Mouse (Mus musculus): ENCODE results near the gene 2310022A10Rik.

- TF ChIP-seq USF1 (IDR thresholded peaks at IDR 0.05; ENCODE audit: low read depth, low read length) (no peak), EP300 (IDR thresholded peaks at IDR 0.05; ENCODE audit: low read length) (no peak), CTCF (conservative IDR thresholded peaks at IDR 0.05 in 1 of 2, IDR thresholded peaks at IDR 0.05 in 1 of 2; ENCODE audit: low read depth in 2 of 2, low read length in 2 of 2) (no peak), RCOR1 (conservative IDR thresholded peaks at IDR 0.05; ENCODE audit: low read depth, low read length) (no peak)
Measured at GRCm38 (mm10) chr7:27628190-27628589, 75.2 kb downstream of the 2310022A10Rik start.

All from CH12.LX (cell line).